Mouse (Mus musculus) neutrophil, adult 65 days (primary cell): ENCODE data around the gene Wdr26. TPM values are rescaled to one million over a fixed set of nuclear protein-coding genes. Genes with fewer than 3 reads are reported as not detected.

Experiments
- total RNA-seq: library from RNA; stranded (reverse); gene quantifications from 2 replicates; pipeline ENCODE4 v1.2.4, GENCODE M21; 2023

The Wdr26 gene
- 246 and 312 TPM in 2 replicates for total RNA-seq

GRCm38 (mm10) chr1:181211920-181212633, at the start of gene Wdr26:
Gene Wdr26, minus strand, starts transcription at chr1:181212001.

GRCm38 (mm10) chr1:181143950-181144836, 67.6 kb downstream of the Wdr26 start, which contains the start of the genes Nvl and Cnih4:
Gene Nvl, minus strand, starts transcription at chr1:181144204.
Gene Cnih4, plus strand, starts transcription at chr1:181144693.

Other genes with a start within 250 kb of the Wdr26 start
- 0.44 and 0.52 TPM in 2 replicates for gene Ephx1, start 191.1 kb downstream of the Wdr26 start, total RNA-seq
- not detected in 2 replicates for gene 9130409I23Rik, start 160.8 kb downstream of the Wdr26 start, total RNA-seq
- gene Nvl, start 67.8 kb downstream of the Wdr26 start, total RNA-seq, result 6.7 and 9.4 TPM in 2 replicates
- 28.2 and 41.0 TPM in 2 replicates for gene Cnih4, start 67.3 kb downstream of the Wdr26 start, total RNA-seq
- gene Cnih3, start 140.6 kb upstream of the Wdr26 start, total RNA-seq, result not detected in 2 replicates